Mouse (Mus musculus) gastrocnemius, postnatal 10 days (tissue): ENCODE measurements at regions not wholly inside any gene's neighbourhood (a gene's known extent, or its start where the extent isn't known, plus 50 kb on each side); places are given as distances from the start of the nearest gene placed in this dataset.

ENCODE experiments used
- DNase-seq: peaks from one replicate; pipeline ENCODE4 v3.0.0; 2021; ENCODE audit warnings: mixed read lengths

GRCm38 (mm10) chr10:120616406-120617015, 140.2 kb upstream of the Hmga2 start:
- no peak for DNase-seq

DNA sequence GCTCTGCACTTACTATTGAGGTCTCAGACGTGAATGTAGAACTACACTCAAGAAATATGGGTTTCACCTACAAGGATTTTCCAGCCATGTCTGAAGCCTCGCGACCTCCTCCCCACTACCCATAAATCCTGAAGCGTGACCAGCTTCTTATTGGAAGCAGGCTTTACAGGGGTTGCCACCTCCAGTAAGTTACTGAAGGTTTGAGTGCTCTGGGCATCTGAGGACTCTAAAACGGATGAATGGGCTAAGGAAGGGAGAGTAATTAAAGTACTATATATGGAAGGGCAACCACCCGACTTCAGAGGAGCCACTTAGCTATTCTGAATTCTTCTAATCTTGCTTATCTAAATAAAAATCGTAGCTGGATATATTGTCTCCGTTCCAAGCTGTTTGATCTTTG, 136.1 kb upstream of the Hmga2 start:
- DNase-seq: no peak

DNA sequence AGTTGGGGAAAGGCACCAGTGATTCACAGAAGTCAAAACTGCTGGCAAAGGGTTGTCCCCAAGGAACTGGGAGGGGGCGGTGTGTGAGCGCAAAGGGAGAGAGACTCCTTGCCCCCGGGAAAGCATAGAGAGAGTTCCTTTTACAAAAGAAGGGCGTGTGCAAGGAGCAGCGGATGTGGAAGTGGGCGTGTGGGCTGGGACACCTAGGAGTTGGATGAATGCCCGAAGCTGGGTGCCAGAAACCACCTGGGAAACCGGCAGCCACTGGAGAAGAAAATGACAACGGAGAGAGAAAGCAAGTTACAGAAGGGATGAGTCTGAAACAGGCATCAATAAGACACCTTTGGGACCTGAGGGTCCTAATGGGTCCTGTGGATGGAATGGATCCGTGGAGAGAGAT, 133.8 kb upstream of the Hmga2 start:
- no peak for DNase-seq

DNA sequence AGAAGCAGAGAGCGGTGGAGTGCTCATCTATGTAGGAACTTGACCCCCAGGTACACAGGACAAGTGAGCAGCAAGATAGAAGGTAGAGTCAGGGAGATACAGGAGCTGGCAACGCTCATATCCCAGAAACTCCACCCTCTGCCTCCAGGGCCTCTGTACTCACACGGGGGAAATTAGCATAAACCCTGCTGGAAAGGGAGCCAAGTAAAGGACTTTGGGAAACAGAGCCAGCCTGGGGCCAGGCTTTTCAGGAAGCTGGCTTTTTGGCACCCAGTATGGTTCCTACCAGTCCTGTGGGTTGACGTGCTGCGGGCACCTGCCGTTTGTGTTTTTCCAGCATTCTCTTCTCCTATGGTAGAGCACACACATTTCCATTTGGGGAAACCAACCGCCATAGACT, 128.2 kb upstream of the Hmga2 start:
- no peak for DNase-seq

DNA sequence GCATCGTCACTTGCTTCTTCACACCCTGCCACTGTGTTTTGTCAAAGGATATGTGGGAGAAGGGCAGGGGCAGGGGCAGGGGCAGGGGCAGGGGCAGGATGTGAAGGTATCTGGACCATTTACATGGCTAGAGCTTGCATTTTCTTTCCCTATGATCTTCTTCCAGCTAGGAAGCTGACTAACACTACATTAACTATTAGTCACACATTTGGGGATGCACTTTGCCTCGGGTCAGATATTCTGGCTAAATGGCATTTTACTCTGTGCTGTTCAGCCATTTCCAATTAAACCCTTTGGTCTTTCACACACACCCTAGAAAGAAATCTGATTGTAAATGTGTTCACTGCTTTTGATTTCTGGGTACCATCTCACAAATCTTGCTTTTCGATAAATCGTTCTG, 126.9 kb upstream of the Hmga2 start:
- DNase-seq: no peak

- DNase-seq: no peak
These were observed 124.5 kb upstream of the Hmga2 start for GRCm38 (mm10) chr10:120600735-120601134.

DNA sequence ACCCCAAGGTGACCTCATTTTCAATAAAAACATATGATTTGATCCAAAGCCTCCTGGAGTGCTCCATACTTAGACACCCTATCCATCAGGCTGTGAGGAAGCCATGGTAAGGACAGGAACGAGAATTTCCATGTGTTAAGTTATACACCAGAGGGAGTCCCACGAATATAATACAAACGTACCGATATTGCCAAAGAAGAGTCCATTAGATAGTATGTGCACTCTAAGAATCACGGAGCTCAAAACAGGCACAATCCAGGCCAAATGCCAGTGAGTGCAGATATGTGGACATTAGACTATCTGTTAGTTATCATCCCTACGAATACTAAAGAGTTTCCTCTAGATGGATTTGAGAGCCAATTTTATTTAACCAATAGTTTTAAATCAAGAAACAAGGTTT, 123.3 kb upstream of the Hmga2 start:
- DNase-seq: no peak

DNA sequence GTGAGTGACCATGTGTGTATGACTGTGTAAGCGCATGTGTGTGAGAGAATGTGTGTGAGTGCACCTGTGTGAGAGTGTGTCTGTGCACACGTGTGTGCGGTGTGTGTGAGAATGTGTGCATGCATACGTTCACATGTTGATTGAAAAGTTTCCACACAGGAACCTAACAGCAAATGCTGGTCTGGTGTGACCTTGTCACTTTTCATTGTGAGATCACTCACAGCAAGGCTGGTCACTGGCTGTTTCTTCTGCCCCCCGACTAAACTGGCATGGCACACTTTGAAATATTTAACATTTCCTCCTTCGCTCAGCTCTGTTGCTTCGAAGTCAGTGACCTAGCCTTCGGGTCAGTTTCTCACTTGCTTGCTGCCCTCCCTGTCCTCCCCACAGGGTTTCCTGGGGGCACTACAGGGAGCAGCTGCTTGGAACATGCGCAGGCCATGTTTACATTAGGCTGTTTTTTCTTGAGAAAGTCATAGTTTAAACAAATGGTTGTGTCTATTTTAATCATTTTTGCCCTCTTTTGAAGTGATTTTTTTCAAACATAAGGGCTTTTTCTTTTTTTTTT, 121.1 kb upstream of the Hmga2 start:
- DNase-seq: no peak

DNA sequence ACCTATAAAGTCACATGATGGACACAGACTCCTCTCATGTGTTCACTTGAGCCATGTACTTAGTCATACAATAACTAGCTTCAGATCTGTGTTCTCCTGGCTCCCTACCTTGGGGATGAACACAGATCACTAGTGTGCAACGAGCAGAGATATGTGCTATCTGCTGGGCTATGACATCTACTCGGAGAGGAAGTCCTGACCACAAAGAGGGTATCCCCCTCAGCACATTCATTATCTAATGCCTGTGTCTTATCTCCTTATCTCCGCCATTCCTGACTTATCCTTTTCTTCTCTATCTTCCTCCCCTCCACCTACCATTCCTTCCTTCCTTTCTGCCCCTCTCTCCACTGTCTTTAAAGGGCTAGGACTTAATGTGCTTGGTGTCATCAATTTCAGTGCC, 118.9 kb upstream of the Hmga2 start:
- DNase-seq: no peak

DNA sequence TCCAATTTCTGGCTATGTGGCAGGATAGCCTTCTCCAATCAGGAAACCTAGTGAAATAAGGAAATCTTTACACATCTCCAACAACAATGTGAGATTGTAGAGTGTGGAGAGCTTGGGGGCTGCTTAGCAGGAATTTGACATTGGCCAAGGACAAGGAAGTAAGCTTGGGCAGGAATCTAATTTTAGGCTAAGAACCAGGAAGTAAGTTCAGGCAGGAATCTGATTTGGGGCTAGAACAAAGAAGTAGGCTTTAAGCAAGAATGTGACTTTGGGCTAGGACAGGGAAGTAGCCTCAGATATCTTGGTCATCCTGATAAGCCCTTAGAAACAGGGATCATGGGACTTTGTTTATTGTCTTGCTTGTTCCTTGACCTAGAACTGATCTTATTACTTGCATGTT, 117.6 kb upstream of the Hmga2 start:
- DNase-seq: no peak

DNA sequence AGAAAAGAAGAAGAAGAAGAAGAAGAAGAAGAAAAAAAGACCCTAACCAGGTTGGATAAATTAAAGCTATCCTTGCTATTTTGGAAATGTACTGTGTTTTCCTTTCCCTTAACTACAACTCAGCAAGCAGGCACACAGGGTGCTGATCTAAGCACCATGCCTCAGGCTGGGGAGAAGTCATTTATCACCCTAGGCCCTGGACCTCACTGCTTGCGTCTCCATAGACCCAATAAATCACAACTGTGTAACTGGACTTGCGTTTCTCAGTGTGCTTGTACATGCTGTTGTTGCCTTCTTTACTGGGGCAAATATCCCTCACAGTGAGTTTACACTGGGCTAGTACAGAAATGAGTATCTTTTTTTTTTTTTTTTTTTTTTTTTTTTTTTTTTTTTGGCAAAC, 113.4 kb upstream of the Hmga2 start:
- DNase-seq: no peak

DNA sequence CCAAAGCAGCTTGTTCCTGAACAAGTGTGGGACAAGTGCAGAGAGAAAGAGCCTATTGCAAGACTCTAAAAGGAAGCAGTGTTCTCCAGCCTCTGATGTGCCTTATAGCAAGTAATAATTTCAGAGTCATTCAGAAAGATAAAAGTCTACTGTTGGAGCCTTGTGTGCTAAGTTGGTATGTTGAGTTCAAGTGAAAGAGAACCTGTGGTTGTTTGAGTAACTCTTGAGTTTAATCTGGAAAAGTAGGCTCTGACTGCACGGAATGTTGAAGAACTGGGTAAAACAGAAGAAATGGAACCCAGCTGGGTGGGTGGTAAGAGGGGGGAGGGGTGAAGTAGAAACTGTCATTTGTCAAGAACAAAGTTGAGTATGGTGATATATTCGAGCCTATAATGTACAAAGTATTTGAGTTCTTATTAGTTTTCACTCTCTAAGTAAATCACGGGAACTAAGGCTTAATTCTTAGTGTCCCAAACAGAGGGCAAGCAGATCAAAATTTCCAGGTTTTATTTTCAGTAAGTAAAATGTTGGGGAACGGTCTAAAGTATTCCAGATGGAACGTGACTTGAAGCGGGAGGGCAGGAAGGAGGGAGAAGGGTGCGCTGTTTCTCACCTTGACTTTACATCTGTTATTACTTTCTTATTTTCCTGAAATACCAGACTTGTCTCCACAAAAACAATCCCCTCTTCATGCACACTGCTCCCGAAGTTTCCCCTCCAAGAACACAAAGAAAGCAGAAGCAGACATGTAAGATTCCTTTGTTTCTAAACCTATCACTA, 111.8 kb upstream of the Hmga2 start:
- DNase-seq: no peak

DNA sequence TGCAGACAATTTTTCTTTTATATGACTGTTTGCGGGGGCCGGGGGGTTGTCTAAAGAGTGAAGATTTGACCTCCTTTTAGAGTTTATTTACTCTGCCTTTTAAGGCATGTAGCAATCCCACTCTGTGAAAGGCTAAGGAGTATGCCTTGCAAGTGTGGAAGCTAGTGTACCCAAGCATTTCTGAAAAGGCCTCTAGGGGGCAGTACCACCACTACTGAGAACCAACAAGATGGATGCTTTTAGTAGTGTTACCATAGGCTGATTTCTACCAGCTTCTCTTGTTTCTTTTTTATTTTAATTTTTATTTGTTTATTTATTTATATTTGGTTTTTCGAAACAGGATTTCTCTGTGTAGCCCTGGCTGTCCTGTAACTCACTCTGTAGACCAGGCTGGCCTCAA, 110.9 kb upstream of the Hmga2 start:
- no peak for DNase-seq

DNA sequence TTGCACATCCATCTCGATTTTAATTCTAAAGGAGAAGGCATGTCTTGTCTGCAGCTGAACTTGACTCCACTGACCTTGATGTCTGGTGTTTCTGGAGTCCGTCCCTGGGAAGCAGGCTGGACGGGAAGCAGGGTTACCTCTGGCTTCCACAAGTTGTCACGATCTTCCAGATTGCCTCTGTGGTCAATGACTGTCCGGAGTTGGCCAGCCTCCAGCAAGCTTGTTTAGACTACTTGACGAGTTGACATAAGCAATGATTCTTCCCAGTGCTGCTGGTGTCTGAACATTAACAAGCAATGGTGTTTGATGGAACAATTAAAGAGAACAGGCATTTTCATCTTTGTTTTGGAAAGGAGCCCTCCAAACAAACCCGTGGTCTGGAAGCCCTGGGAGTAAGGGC, 106.2 kb upstream of the Hmga2 start:
- peak; percentile 24 for DNase-seq

DNA sequence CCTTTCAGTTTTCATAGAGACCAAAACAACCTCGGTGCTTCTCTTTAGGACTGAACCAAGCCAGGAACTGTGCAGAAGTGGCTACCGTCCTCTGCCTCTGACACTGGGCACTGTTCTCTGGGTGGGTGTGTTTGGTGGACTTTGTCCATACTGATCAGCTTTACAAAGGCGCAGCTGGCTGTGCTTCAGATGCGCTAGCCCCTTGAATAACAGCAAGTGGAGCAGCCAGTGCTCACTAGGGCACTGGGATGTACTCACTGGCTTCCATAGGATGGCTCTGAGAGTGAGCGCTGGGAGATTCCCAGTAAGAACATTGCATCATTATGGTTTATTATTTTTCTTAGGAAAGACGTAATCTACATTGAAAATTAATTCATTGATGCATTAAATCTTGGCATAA, 105.3 kb upstream of the Hmga2 start:
- DNase-seq: no peak

DNA sequence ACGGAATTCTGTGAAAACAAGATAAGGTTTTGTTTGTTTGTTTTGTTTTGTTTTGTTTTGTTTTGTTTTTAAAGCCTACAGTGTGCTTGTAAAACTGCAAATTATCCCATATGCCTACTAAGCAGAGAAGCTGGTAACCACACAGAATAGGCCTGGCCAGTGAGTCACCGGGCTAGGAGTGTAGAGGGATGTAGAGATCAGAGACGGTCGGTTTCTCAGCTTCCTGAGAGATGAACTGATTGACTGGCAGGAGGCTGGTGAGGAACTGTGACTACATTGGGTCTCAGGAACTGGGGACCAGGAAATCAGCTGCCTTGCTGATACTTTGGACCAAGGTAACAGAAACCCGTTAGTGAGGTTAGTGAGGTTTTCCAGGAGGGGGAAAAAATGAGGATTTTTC, 100.6 kb upstream of the Hmga2 start:
- DNase-seq: no peak

DNA sequence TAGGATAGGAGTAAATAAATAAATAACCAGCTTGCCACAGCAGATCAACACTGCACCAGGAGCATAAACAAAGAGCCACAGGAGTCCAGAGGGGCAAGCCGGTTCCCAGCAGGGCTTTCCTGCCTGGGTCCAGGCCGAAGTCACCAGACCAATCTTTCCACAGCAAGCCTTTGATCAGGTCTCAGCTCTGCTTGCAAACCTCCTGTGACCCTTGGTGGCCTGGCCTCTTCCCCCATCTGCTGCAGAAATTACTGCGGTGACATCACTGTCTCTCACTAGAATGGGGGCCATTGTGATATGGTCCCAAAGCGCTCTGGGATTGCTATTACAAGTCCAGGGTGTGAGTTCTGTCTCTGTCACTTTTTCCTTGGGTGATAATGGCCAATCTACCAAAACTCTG, 99.9 kb upstream of the Hmga2 start:
- no peak for DNase-seq

DNA sequence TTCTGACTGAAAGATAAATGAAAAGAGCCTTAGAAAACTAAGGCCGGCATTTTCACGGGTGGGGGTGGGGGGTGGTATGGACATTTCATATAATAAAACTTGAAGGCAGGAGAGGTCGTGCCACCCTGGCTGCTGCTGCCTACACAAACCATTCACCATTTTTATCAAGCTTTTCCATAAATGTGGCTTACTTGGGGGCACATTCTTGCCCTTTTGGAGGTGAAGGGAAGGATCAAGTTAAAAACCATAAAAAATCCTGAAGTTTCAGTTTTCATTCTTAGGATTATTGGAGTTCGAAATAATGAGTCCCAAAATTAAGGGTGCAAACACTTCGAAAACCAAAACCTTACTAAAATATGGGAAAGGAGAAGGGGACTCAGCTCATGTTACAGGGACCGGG, 95.1 kb upstream of the Hmga2 start:
- DNase-seq: no peak

DNA sequence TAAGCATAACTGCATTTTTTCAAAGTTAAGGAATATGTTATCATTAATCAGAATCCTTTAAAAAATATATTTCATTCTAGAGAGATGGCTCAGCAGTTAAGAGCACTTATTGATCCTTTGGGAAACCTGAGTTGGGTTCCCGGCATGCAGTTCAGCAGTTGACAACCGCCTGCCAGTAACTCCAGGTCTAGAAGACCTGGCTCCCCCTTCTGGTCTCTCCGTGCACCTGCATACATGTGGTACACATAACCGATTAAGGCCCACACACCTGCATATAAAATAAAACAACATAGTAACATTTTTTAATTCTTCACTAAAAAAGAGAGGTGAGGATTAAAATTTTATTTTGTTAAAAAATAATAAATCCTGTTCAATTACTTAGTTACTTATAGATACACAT, 89.7 kb upstream of the Hmga2 start:
- no peak for DNase-seq

- no peak for DNase-seq
These were observed 88.6 kb upstream of the Hmga2 start for GRCm38 (mm10) chr10:120564859-120565258.

DNA sequence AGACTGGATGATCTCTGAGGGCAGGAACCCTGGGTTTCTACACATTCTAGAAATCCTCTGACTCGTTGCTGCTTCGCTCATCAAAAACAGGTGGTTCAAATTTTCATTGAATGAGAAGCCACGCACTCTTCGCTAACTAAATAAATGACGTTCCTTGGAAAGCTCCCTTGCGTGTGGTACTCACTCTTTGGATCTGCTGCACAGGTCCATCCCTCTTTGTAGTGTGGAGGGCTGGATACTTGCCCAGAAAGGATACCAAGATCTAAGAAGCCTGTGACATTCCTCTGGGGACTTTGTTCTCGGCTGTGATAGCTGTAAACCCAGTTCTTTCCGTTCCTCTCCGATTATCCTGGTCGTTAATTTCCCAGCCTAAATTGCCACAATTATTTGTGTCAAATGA, 87.7 kb upstream of the Hmga2 start:
- DNase-seq: no peak

- no peak for DNase-seq
These were observed 85.6 kb upstream of the Hmga2 start for GRCm38 (mm10) chr10:120561821-120562220.

GRCm38 (mm10) chr10:120557850-120558447, 81.7 kb upstream of the Hmga2 start:
- DNase-seq: no peak

DNA sequence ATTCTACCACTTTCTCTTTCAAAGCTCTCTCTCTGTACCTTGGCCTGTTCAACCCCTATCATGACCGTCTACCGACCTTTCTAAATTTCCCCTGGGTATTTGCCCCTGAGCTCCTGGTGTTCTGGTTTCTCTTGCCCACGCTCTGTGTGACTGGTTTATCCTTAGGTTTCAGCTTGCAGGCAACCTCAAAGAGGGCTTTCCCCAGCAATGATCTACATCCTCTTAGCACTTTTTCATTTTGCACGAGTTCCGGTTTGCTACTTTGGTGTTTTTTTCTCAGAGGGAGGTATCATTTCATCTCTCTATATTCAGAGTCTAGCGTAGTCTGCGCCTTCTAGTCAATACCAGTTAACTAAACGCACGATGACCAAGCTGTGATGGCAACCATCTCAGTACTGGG, 79.8 kb upstream of the Hmga2 start:
- DNase-seq: no peak
